Mouse (Mus musculus): Measurements from ENCODE around the gene Supt5. TPM values are rescaled to one million over a fixed set of nuclear protein-coding genes. Genes with fewer than 3 reads are reported as not detected.
"Not testable (repeated sequence)": the region's sequence is repeated elsewhere in the genome, so short reads cannot be mapped to it uniquely, and the experiment has no call there.

The Supt5 gene
- total RNA-seq (2021), result 100 to 1,000 TPM; 116 TPM
- long read RNA-seq, experiment 1, partial matches to known transcripts, result 54 of 91 reads
- long read RNA-seq, experiment 1, other reads (novel, unspliced or antisense), result 35 of 91 reads
- long read RNA-seq, experiment 2, partial matches to known transcripts, result 37 of 48 reads
- long read RNA-seq, experiment 2, other reads (novel, unspliced or antisense), result 10 of 48 reads

- peak; percentile 96 to 97 for DNase-seq (ENCODE audit: low spot score in 2 of 2)
Measured at GRCm38 (mm10) chr7:28338108-28338998, at the start of gene Supt5. Supt5 (minus strand) TSS chr7:28338746.

DNA sequence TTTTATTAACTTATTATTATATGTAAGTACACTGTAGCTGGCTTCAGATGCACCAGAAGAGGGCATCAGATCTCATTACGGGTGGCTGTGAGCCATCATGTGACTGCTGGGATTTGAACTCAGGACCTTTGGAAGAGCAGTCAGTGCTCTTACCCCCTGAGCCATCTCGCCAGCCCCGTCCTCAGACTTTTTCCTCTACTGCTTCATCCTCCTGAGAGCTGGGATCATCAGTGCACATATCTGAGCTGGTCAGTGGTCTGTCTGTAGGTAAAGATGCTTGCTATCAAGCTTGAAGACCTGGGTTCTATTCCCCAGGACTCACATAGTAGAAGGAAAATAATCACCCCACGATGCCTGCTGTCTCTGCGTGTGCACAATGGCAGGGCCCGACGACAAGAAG, 48.8 kb upstream of the Supt5 start:
- not testable (repeated sequence) for DNase-seq (ENCODE audit: low spot score in 2 of 2)

DNA sequence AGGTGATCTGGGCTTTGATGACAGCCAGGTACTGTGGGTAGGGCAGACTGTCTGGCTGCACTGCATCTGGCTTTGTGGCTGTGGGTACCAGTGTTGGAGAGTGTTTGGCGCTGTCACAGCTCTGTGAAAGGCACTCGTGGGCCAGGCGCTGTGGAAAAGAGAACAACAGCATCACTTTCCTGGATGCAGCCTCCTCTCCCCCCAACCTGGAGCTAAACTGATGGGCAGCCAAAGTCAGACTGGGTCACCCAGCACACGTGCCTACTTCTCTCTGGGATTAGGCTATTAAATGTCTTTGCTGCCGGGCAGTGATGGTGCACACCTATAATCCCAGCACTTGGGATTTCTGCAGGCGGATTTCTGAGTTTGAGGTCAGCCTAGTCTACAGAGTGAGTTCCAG, 48.3 kb upstream of the Supt5 start:
- not testable (repeated sequence) for DNase-seq (ENCODE audit: low spot score in 2 of 2)

- peak; percentile 78 to 85 for DNase-seq (ENCODE audit: low spot score in 2 of 2)
Measured at GRCm38 (mm10) chr7:28386462-28386861, 47.9 kb upstream of the Supt5 start.

DNA sequence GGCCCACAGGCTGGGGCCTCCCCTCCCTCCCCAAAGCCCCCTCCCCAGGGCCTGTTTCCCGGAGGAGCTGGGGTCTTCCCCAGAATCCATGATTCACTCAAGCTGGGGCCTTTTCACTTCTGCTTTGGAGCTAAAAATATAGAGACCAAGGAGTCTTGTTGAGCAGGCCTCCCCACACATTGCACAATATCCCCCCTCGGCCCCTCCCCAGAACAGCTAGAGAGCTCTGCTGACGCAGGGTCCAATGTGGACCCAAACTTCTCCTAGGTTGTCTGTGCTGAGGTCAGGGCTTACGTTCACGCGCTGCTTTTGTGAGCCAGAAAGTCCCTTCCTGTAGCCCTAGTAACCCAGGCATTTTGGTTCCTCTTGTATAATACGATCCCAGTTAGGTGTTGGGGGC, 47.5 kb upstream of the Supt5 start:
- DNase-seq (ENCODE audit: low spot score in 2 of 2), result no peak

DNA sequence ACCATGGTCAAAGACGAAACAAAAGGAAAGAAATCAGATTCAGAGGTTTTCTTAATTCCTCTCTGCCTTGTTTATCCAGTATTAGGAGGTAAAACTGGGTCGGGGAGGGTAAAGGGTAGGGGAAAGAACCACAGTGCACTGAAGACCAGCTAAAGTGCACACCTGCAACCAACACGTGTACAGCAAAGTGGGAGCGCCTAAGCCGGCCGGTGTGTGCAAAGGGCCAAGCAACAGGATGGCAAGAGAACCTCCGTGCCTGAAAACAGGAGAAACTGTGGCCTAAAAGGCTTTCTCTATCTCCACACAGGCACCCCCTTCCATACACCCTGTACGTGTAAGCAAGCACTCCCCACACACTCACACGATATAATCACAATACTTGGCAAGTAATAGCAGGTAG, 46.6 kb upstream of the Supt5 start:
- no peak for DNase-seq (ENCODE audit: low spot score in 2 of 2)

DNA sequence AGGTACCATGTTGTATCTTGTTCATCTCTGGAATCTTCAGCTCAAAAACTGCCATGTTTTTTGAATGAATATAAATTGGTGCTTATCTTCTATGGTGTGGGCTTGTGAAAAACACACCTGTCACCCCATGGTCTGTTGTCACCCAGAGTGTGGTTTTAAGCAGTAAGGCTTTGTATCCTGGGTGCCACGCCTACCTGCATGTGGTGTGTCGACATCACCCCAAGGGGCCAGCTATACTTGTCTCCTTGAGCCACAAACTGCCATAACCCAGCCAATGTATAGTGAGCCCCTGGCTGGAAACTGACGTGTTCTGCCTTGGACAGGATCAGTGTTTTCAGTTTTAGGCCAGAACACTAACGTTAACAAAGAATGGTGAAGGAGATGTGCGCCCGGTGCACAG, 45.6 kb upstream of the Supt5 start:
- no peak for DNase-seq (ENCODE audit: low spot score in 2 of 2)

DNA sequence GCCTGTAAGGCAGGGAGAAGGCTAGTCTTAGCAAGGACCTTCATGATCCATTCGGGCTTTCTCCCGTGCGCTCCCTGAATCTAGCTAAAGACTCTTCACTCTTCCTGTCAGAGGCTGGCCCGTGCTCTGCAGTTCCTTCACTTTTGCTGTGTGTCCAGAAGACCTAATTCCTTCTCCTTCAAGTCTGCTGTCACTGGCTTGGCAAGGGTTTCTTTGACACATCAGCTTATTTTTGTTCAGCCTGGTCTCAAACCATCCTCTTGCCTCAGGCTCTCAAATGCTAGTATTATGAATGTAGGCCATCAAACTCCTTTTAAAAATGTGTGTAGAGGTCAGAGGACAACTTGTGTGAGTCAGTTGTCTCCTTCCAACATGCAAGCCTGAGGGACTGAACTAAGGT, 45.1 kb upstream of the Supt5 start:
- no peak for DNase-seq (ENCODE audit: low spot score in 2 of 2)

- DNase-seq (ENCODE audit: low spot score in 2 of 2), result peak; percentile 53 to 69
Measured at GRCm38 (mm10) chr7:28382981-28383396, 44.4 kb upstream of the Supt5 start.

DNA sequence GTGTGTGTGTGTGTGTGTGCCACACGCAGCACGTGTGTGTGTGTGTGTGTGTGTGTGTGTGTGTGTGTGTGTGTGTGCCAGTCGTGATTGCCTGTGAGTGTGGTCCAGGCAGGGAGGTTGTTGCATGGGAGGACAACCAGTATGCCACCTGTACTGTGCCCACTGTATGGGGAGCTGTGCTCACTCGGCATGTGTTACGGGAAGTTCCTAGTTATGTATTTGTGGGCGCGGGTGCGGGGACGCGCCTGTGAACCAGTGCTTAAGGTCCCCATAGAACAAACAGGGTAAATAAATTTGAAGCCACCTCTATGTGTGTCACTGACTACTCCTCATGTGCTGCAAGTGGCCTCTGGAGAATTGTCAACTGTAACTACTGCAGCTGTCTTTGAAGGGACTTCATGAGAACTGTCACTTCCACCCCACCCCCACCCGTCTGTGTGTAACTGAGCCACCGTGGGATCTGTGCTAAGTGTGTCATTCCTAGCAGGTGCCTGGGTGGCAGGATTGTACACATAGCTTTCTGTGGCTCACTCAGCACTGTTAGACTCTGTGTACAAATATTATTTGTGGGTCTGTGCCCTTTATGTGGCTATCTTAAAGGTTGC, 43.9 kb upstream of the Supt5 start:
- DNase-seq (ENCODE audit: low spot score in 2 of 2), result no peak

GRCm38 (mm10) chr7:28381938-28382337, 43.4 kb upstream of the Supt5 start:
- DNase-seq (ENCODE audit: low spot score in 2 of 2), result peak in 1 of 2 experiments; percentile 41

DNA sequence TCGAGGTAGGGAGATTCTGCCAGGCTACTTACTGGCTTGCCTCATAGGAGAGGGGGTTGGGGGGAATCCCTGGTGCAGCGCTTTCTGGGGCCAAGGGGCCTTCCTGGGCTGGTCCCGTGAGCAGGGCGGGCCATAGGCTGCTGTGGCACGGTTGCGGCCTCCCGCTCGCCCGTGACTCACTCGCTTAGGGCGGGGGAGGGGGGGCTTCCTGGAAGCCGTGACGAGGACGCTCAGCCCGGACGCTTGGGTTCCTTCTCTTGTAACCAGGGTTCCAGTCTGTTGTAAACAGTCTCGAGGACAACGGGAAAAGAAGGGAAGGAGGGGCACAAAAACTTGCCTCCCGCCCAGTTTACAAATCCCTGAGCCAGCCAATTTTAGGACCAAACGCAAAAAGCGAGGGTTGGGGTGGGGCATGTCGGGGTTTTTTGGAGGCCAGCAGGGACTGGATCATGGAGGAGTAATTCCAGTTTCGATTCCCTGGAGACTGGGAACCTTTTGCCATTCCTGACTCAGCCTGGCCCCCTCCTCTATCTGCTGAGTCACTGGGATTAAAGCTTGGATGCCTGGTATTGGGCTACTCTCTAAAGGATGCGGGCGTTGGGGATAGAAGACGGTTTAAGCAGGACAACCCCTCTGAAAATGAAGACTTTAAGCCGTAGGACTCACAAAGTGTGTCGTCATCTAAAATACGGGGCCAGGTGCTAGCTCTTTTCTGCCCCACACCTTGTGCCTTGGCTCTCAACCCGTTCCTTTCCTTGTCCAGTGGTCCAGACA, 42.7 kb upstream of the Supt5 start:
- no peak for DNase-seq (ENCODE audit: low spot score in 2 of 2)

GRCm38 (mm10) chr7:28380237-28381016, 41.9 kb upstream of the Supt5 start, which contains the start of gene Zfp36:
Zfp36 (minus strand) TSS chr7:28380253.
- DNase-seq (ENCODE audit: low spot score in 2 of 2), result no peak

GRCm38 (mm10) chr7:28378769-28379651, 40.5 kb upstream of the Supt5 start:
- DNase-seq (ENCODE audit: low spot score in 2 of 2), result peak; percentile 71

DNA sequence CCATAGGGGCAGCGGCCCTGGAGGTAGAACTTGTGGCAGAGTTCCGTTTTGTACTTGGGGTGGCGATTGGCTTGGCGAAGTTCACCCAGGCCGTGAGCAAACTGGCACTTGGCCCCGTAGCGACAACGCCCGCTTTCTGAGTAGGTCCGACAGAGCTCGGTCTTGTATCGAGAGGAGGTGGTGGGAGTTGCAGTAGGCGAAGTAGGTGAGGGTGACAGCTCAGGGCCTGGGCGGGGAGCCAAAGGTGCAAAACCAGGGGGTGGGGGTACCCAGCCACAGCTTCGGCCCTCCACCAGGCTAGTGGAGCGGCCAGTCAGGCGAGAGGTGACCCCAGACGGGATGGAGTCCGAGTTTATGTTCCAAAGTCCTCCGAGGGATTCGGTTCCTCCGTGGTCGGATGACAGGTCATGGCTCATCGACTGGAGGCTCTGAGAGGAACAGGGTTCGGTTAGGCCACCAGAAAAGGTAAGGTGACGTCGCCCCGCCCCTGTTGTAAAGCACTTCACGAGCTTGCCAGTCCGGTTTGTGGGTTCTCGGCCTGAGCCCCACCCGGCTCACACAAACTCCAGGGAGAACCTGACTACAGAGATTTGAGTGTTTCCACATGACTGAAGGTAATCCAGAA, 39.6 kb upstream of the Supt5 start:
- DNase-seq (ENCODE audit: low spot score in 2 of 2), result no peak

DNA sequence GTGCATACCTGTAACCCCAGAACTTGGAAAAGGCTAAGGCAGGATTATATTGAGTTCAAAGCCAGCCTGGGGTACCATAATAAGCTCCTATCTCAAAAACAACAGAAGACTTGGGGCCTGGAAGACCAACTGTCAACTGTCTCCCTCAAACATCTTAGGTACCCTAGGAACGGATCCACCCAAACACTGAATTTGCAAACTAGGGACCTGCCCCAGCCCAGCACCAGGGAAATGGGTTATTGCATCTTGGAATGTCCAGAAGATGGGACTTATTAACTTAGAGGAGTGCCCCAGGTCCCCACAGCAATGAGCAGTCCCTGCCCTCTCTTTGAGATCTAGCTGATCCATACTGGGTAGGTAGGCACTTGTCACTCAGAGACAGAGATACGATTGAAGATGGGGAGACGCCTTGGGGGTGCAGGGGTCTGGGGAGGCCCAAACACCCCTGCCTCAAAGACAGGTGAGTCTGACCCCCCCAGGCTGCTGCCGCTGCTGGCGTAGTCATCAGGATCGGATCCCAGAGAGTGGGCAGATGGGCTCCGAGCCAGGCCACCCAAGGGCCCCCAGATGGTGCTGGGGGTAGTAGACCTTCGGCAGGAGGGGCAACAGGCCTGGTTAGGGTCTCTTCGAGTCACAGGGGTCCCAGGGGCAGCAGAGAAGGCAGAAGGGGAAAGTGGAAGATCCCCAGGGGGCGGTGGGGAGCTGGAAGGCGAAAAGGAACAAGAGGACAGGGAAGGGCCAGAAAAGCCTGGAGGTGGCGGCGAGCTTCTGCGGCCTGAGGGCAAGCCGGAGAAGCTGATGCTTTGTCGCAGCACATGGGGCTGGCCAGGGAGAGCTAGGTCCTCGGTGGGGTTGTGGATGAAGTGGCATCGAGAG, 38.9 kb upstream of the Supt5 start:
- DNase-seq (ENCODE audit: low spot score in 2 of 2), result no peak

GRCm38 (mm10) chr7:28376011-28376771, 37.6 kb upstream of the Supt5 start:
- no peak for DNase-seq (ENCODE audit: low spot score in 2 of 2)

All from left cerebral cortex, adult 18-20 months (tissue).